Mouse (Mus musculus): ENCODE measurements around the gene Ogfod2.
A peak's percentile ranks its signal among the peaks of the same experiment; 100 is the strongest.

Ogfod2 gene

DNA sequence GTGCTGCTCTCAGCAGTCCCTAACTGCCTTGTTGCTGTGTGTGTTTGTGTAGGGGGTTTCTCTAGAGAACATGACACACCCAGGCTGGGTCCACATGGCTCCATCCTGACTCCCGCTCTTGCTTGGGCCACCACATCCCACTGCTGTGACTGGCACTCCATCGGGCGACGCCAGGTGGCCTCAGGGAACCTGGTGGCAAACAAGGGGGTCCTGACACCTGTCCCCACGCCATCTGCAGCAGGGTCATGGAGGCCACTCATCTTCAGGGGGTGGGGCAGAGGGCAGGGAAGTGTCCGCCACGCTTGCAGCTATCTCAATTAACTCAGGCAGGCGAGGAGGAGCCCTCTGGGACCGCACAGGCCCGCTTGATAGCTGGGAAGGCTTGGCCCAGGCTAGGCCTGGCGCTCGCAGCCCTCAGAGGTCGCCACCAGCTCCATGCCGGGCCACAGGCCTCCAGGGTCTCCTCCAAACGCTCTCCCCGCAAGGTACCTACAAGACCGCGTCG lies 17.0 kb upstream of the Ogfod2 start:
- DNase-seq (ENCODE audit: low spot score in 2 of 2), result peak; percentile 66 to 75

DNA sequence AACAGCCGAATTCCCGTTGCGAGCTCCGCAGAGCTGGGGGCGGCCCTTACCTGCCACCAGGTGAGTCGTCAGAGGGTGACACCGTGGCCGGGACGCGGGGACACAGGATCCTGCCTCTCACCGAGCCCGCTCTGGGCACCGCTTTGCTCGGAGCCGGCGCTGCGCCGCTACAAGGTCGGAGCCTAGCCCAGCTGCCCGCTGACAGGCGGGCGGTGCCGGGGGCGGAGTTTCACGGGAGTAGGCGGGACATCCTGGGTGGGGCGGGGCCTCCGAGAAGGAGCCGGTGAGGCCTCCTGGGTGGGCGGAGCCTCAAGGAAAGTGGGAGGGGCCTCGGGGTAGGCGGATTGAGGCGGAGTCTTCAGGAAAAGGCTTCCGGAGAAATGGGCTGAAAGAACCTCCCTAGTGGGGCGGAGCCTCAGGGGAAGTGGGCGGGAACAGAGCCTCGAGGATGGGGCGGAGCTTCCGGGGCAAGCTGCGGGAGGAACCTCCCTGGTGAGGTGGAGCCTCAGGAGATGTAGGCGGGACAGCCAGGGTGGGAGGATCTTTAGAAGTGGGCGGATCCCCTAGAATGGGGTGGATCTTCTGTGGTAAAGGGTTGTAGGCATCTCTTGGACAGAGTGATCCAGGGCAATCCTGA lies 16.4 kb upstream of the Ogfod2 start, which contains the start of gene Abcb9:
TSS of gene Abcb9 (minus strand) at position 203 of the 637 bp plus-strand sequence.
- peak; percentile 100 for DNase-seq (ENCODE audit: low spot score in 2 of 2)

DNA sequence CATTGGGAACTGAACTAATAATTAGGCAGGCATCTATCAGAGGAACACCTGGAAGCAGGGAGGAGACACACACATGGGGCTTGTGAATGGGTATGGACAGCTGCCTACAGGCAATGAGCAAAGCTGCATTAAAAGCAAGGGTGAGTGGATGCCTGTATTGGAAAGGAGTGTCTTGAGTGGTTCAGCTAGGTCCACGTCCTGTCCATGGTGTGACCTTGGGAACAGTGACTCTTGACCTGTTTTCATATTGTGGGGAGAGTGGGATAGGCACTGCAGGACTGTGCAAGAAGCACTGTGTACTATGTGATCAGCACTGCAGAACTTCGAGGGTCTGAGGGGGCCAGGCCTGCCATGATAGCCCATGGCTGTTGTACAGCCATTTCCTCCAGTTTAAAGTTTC lies 13.2 kb upstream of the Ogfod2 start:
- DNase-seq (ENCODE audit: low spot score in 2 of 2), result no peak

DNA sequence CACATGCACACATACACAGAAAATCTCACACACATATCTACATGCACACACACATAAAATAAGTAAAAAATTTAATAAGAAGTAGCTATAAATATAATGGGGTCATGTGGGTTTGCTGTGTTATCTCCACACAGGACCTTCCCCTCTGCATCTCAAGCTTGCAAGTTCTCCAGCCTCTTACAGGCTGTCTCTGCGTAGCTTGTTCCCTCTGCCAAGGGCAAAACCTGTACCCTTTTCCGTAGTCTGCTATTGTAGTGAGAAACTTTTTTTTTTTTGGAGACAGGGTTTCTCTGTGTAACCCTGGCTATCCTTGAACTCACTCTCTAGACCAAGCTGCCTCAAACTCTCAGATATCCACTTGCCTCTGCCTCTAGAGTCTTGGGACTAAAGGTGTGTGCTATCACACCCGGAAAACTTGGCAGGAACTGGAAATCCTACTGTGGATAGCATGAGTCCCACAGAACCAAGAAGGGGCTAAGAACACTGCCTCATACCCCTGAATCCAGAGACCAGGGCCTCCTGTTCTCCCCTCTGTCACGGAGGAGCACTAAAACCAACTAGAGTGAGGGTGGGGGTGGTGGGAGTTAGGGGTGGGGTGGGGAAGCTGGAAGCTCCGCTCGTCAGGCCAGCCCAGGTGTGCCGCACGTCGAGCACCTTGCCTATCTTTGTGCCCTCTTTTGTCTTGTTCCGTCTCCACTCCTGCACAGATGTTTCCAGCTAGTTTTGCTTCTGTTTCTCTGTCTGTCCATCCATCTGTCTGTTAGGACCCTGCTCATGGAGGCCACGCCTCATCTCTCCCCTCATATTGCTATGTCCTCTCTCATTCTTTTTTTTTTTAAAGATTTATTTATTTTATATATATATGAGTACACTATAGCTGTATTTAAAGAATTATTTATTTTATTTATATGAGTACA lies 11.7 kb upstream of the Ogfod2 start:
- no peak for DNase-seq (ENCODE audit: low spot score in 2 of 2)

DNA sequence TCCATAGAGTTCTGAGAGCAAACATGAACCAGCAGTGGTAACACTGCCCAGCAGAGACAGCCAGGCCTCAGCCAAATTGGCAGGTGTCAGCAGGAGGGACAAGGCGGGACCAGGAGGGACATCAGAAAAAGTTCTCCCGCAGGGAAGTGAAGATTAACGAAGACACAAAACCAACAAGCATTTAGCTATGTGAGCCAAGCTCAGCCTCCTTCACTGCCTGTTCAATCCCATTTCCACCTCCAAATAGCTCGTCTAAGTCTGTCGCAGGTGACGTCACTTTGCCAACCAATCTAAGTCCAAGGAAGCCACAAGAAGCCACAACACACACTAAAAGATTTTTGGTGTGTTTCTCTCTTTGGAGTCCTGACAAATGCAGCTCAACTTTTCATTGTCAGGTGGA lies 9.8 kb upstream of the Ogfod2 start:
- DNase-seq (ENCODE audit: low spot score in 2 of 2), result no peak

DNA sequence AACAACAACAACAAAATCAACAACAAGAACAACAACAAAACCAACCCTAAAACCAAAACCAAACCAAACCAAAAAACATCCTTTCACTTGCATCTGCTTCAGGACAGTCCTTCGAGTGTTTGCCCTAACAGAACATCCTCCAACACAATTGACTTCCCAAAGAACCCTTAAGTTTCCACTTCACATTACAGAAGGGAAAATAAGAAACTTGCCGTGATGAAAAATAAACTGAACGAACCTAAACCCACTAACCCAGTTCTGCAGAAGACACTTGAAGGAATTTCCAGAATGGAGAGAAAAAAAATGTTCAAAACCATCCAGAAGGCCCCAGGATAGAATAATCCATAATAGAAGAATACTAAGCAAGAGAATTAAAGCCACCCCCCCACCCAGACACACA lies 9.1 kb upstream of the Ogfod2 start:
- no peak for DNase-seq (ENCODE audit: low spot score in 2 of 2)

DNA sequence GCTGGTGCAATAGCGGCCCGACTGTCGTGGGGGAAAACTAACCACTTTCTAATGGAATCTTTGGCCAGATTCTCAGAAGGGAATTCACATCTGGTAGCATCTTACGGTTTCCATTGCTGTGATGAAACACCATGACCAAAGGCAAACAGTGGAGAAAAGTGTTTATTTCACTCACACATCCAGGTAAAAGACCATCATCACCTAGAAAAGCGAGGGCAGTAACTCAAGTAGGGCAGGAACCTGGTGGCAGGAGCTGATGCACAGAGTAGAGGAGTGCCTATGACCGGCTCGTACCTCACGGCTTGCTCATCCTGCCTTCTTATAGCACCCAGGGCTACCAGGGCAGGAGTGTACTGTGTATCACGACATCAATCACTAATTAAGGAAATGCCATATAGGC lies 8.5 kb upstream of the Ogfod2 start:
- no peak for DNase-seq (ENCODE audit: low spot score in 2 of 2)

DNA sequence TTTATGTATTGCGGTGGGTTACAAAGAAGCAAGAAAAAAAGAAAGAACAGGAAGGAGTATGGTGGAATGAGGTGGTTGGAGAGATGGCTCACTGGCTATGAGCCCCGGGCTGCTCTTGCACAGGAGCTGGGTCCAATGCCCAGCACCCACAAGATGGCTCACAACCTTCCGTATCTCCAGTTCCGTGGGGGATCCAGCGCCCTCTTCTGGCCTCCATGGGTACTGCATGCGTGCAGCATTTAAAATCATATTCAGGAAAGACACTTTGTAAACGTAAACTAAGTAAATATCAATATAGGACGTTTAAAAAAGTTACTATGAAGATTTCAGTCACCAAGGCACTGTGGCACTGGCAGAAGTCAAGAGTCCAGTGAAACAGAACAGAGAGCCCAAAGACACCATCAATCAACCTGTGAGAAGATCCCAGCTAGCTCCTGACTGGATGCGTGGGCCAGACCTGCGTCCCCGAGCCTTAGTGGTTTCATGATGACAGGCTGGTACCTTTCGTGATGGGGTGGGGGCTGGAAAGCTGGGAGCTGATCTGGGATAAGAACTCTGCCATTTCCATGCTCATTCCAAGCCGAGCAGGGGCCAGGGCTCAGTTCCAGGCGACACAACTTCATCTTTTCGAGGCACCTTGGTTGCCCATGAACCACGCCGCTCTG lies 888 bp upstream of the Ogfod2 start:
- peak; percentile 56 to 79 for DNase-seq (ENCODE audit: low spot score in 2 of 2)

DNA sequence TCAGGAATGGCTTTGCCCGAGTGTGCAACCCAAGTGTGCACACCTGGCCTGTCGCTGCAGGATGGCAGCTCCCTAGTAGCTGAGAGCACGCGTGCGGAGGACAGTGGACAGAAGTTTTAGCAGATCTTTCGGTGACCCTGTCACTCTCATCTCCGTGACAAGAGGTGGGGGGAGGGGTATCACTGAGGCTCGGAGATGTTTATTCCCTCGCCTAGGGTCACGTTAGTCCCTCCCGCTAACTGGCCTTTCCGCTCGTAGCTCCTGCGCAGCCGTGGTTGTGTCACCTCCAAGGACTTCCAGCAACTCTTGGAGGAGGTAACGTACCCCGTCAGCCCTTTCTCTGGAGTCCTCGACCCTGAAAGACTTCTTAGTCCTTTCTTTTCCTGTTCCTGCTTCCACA lies 434 bp downstream of the Ogfod2 start:
- peak in 1 of 2 experiments; percentile 51 for DNase-seq (ENCODE audit: low spot score in 2 of 2)

DNA sequence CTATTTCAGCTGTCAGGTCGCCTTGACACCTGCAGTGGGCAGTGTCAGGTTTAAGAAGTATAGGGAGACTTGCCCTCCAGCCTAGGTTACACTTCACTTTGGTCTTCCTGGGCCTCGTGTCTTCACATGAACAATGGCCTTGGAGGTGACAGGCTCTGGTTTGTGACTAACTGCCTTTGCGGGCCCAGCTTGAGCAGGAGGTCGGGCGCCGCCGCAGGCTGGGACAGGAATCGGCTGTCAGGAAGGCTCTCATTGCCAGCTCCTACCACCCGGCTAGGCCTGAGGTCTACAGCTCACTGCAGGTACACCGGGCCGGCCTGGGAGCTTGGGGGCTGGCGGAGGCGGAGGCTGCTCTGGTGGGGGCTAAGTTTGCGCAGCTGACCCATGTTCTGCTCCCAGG lies 933 bp downstream of the Ogfod2 start:
- peak; percentile 55 to 83 for DNase-seq (ENCODE audit: low spot score in 2 of 2)

DNA sequence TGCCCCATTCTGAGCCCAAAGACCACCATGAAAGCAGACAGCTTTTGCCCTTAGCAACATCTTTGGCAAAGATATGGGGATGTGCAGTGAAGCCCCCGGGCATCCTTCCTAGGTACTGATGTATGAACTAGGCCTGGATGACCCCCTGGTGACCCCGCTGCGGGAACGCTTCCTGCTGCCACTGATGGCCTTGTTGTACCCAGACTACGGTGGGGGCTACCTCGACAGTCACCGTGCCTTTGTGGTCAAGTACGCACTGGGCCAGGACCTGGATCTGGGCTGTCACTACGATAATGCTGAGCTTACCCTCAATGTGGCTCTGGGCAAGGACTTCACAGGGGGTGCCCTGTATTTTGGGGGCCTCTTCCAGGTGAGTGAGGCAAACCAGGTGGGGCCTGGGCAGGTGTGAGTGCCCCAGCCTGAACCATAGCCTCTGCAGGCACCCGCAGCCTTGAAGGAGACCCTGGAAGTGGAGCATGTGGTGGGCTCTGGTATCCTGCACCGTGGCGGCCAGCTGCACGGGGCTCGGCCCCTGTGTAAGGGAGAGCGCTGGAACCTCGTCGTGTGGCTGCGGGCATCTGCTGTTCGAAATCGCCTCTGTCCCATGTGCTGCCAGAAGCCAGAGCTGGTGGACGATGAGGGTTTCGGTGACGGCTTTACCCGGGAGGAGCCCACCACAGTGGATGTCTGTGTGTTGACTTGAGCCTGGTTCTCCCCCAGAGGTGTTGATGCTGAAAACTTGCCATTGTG lies 2.4 kb downstream of the Ogfod2 start:
- DNase-seq (ENCODE audit: low spot score in 2 of 2), result peak in 1 of 2 experiments; percentile 21

DNA sequence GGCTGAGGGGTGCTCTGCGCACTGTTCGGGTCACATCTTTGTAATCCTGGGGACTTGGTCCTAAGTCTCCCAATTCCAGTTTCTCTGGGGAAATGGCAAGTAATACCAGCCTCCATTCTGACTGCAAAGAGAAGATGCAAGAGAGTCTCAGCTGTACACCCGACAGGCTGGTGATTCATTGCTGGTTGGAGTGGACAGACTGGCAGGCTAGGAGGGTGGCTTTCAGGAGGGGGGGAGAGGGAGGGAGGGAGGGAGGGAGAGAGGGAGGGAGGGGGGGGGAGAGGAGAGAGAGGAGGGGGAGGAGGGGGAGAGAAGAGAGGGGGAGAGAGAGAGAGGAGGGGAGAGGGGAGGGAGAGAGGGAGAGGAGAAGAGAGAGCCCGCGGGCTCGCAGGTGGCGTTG lies 3.4 kb downstream of the Ogfod2 start:
- no peak for DNase-seq (ENCODE audit: low spot score in 2 of 2)

DNA sequence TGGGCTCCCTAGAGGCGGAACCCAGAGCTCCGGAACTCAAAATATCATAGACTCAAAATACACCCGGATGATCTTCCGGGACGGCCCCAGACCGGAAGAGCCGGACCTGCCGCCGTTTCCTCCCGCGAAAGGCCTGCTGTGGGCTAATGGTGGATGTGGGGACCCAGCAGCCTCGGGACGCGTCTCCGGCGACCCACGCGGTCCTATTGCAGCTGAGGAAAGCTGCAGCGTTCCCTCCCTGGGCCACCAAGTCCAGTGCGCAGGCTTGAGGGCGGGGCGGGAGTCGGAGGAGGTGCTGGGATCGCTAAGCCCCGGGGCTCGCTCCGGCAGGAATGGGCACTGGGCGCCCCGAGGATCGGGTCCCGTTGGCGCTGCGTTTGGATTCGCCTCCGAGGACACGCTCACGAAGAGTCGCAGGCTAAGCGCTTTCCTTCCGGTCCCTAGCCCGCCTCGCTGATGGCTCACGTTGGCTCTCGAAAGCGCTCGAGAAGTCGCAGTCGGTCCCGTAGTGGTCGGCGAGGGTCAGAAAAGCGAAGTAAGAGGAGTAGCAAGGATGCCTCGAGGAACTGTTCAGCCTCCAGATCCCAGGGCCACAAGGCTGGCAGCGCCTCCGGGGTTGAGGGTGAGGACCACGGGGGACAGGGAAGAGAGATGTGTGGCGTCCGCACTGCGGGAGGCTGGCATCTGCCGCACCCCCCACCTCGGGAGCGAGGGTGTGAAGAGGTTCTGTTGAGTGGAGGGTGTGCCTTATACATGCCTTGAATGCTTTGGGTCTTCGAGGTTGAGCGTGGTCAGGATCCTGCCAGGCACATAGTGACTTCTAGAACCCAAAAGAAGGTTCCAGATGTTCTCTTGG lies 4.1 kb downstream of the Ogfod2 start, which contains the start of gene Arl6ip4:
TSS of gene Arl6ip4 (plus strand) at position 100 of the 856 bp plus-strand sequence.
- DNase-seq (ENCODE audit: low spot score in 2 of 2), result peak; percentile 81 to 86

DNA sequence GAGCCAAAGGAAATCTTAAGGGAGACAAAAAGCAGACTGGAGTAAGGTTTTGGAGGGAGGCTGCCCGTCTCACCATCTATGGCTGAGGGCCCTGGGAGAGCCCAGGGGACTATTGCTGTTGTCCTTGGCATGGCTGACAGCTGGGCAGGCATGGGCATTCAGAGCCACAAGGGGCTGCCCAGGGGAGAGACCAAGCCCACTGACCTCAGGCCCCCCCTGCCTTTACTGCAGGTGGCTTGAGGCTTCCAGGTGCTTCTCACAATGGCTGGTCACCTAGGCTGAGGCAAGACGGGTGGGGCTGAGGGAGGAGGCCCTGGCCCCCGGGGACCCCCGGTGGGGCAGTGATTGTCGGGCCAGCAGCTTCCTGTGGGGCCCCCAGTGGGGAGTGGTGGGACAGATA lies 7.1 kb downstream of the Ogfod2 start:
- no peak for DNase-seq (ENCODE audit: low spot score in 2 of 2)

DNA sequence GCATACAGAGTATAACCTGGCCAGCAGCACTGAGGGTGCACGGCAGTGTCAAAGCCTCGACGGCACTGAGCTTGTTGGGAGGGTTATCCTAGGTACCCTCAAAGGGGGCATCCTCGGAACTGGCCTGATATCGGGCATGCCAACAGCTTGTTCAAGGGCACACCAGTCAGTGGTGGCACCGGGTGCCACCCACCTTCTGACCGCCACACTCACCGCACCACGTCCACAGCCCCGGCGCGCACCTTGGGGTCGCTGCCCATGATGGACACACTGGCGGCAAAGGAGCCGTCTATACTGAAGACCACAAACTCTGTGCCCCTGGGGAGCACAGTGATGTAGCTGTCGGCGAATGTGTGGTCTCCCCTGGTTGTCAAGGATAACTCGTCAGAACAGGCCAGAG lies 10.3 kb downstream of the Ogfod2 start:
- no peak for DNase-seq (ENCODE audit: low spot score in 2 of 2)

DNA sequence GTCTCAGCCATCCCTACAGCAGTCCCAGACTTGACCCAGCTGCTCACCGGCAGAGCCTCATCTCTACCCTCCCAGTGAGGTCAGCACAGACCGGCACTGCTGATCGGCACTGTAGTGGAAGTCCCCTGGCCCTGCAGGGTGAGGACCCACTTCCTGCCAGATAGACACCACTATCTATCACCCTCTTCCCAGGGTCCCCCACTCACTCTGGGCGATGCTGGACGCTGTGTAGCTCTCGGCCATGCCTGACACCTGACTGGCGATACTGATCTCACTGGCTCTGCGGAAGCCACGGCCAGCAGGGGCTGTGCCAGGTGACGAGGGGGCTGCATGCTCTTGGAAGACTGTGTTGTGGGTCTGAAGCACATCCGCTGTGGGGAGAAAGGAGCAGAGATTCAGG lies 13.0 kb downstream of the Ogfod2 start:
- no peak for DNase-seq (ENCODE audit: low spot score in 2 of 2)

DNA sequence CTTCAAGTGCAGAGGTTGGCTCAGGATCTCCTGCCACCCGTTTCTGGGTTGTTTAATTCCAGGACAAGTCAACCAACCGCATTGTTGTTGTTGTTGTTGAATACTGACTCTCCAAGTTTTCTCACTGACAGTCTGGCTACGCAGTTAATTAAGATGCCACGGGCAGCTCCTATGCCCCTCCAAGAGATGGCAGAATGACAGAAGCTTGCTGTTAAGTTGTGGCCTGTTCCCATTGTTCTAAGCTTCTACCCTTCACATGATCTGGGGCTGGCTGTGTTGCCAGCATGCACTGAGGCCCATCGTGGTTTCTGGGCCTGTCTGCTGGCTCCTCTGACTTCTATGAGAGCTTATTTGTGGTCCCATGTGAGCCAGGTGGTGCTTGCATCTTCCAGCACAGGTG lies 22.2 kb downstream of the Ogfod2 start:
- DNase-seq (ENCODE audit: low spot score in 2 of 2), result no peak

DNA sequence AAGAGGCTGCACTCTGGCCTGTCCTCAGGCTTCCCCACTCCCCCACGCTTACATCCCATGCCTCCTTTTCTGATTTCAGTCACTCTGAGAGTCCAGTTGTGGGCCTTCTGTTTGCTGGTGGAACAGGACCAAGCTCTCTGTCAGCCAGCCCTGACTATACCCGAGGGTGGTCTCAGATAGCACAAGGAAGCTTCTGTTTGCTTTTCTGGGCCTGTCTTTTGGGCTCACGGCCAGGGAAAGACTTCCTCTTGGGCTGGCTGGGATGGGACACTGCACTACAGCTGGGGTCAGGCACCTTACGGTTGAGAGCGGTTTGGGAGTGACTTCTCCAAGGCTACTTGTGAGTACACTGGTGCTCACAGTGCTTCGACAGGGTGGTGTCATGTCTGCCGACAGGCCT lies 26.0 kb downstream of the Ogfod2 start:
- DNase-seq (ENCODE audit: low spot score in 2 of 2), result no peak

DNA sequence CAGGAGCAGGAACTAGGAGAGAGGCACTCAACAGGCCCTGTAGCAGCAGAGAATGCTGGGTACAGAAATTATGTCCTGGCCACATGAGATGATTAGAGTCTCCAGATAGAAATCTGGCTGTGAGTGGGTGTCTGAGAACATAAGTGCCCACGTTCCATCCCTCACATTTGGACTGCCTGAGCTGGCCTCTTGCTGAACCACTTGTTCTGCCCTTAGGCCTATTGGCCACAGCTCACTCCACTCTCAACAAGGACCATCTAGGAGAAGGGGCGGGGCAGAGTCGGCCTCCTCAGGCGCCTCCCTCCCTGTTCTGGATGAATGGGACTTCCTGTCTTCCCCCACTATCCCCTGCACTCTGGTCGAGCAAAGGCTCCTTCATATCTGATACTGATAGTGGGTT lies 36.9 kb downstream of the Ogfod2 start:
- no peak for DNase-seq (ENCODE audit: low spot score in 2 of 2)

DNA sequence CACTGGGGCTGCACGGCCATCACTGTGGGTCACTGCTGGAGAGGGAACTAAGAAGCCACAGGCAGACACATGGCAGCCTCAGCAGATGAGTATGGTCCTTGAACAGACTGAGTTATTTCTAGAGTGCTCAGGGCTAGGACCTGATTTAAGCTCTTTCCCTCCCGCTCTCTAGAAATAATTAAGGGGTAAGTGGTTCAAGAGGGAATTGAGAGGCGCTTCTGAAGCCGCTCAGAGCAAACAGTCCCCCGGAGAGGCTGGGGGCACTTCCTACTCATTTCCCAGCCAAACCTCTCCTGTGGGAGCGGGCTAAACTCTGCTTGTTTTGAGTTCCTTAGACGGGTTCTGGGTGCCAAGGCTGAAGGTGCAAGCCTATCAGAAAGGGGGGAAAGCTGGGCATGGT lies 38.8 kb downstream of the Ogfod2 start:
- DNase-seq (ENCODE audit: low spot score in 2 of 2), result no peak

DNA sequence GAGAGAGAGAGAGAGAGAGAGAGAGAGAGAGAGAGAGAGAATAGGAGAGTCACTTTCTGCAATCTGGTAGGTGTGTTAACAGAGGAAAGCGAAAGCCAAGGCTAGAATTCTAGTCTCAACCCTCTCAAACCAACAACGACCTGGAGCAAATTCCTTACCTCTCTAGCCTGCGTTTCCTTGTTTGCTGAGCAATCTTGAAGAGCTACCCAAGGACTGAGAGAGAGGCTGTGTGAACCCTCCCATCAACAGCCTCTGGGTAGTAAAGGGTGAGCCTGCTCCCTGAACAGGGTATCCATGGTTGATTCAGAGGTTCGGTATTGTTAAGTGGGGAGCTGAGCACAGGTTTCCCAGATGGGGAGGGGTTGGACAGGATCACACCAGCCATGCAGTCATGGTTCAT lies 40.6 kb downstream of the Ogfod2 start:
- no peak for DNase-seq (ENCODE audit: low spot score in 2 of 2)
